Mouse (Mus musculus): ENCODE measurements around the gene Tgfbr3. TPM values are rescaled to one million over a fixed set of nuclear protein-coding genes. Genes with fewer than 3 reads are reported as not detected.
"Not testable (repeated sequence)": the region's sequence is repeated elsewhere in the genome, so short reads cannot be mapped to it uniquely, and the experiment has no call there.

Gene Tgfbr3
- total RNA-seq, 2 experiments from 2014 or later, result 18.2 to 21.0 TPM

- DNase-seq (ENCODE audit: low spot score in 2 of 2), result no peak
These were observed 41.6 kb downstream of the Tgfbr3 start for GRCm38 (mm10) chr5:107247786-107248185.

DNA sequence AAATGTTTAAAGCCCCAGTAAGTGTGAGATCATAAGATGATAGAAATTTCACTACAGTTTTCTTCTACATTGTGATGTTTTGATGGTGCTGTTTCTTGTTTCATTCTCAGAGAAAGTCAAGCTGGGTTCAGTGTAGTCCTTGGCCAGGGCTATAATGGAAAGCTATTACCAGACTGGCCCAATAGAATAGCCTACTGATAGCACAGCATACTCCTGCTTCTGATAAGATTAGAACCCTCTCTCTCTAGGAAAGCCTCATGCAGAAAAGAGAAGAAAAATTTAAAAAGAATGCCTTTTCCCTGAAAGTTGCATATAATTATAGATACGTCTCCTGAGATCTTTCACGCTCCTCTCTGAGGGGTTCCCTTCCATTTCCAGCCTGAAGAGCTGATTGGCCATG is 46.0 kb downstream of the Tgfbr3 start:
- DNase-seq (ENCODE audit: low spot score in 2 of 2), result no peak

- no peak for DNase-seq (ENCODE audit: low spot score in 2 of 2)
These were observed 46.4 kb downstream of the Tgfbr3 start for GRCm38 (mm10) chr5:107242993-107243392.

DNA sequence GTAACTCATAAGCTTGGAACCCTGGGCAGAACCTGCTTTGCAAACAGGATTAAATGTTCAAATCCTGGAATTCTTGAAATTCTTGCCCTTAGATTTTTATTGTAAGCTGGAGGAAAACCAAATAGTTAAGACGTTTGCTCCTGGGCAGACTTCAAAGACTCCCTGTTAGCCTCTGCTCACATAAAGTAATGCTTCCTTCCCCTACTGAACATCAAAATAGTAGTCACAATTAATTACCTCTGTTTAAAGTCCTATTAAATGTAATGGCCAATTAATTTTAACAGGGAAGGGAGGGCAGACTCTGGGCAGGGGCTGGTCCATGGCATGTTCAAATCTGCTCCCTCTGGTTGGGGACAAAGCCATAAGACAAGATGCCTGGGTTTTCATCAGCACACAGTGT is 49.2 kb downstream of the Tgfbr3 start:
- DNase-seq (ENCODE audit: low spot score in 2 of 2), result no peak

DNA sequence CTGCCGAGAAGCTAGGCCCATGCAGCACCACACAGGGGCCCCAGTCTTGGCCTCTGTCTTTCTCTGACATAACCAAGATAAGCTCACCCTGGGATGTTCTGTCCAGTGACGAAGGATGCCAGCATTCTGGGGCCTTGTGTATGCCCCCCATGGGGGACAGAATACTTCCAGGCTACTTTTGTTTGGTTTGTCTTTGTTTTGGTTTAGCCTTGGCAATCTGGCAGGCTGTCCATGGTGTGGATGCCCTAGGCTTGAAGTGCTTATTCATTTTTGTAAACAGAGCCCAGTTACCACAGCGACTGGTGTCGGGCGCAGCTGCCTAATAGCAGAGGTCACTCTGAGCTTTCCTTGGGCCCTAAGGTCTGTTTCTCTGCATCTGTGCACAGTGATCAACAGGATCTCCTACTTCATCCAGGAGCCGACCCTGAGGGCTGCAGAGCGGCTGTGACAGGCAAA is 51.4 kb downstream of the Tgfbr3 start:
- DNase-seq (ENCODE audit: low spot score in 2 of 2), result no peak

DNA sequence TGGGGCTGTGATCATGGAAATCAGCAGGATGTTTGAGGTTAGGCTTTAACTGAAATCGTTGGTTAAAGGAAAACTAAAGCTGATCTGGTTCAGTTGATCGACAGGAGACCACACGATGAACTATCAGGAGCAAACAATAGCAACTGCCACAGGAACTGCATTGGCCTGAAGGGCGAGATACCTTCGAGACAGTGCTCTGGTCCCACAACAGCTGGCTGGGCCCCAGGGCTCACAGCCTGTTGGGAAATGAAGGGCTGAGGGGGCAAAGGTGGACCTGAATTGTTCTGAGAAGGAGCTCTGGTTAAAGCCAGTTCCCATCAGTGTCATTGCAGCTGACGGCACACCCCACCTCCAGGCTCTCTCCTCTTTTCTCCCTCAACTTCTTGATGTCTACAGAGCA is 52.5 kb downstream of the Tgfbr3 start:
- no peak for DNase-seq (ENCODE audit: low spot score in 2 of 2)

GRCm38 (mm10) chr5:107236039-107236438 is 53.4 kb downstream of the Tgfbr3 start:
- DNase-seq (ENCODE audit: low spot score in 2 of 2), result no peak

- no peak for DNase-seq (ENCODE audit: low spot score in 2 of 2)
These were observed 55.8 kb downstream of the Tgfbr3 start for GRCm38 (mm10) chr5:107233366-107234354.

DNA sequence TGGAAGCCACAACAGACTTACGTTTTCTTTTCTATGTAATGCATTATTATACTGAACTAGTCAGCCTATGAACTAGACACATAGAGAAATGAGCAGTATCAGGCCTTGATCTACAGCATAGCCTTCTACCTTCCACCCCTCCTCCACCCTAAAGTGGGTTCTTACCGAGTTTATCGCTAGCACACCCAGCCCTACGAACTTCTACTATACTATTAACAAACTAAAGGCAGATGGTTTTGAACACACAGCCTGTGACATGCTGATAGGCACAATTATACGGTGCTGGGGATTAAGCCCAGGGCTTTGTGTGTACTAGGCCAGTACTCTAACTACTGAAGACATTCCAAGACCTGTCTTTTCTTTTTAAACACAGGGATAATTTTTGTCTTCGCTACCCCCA is 59.2 kb downstream of the Tgfbr3 start:
- DNase-seq (ENCODE audit: low spot score in 2 of 2), result no peak

- no peak for DNase-seq (ENCODE audit: low spot score in 2 of 2)
These were observed 60.4 kb downstream of the Tgfbr3 start for GRCm38 (mm10) chr5:107229037-107229436.

GRCm38 (mm10) chr5:107227580-107227979 is 61.8 kb downstream of the Tgfbr3 start:
- DNase-seq (ENCODE audit: low spot score in 2 of 2), result no peak

GRCm38 (mm10) chr5:107224820-107225417 is 64.5 kb downstream of the Tgfbr3 start:
- DNase-seq (ENCODE audit: low spot score in 2 of 2), result no peak

GRCm38 (mm10) chr5:107224151-107224550 is 65.3 kb downstream of the Tgfbr3 start:
- DNase-seq (ENCODE audit: low spot score in 2 of 2), result no peak

GRCm38 (mm10) chr5:107223483-107223882 is 65.9 kb downstream of the Tgfbr3 start:
- not testable (repeated sequence) for DNase-seq (ENCODE audit: low spot score in 2 of 2)

DNA sequence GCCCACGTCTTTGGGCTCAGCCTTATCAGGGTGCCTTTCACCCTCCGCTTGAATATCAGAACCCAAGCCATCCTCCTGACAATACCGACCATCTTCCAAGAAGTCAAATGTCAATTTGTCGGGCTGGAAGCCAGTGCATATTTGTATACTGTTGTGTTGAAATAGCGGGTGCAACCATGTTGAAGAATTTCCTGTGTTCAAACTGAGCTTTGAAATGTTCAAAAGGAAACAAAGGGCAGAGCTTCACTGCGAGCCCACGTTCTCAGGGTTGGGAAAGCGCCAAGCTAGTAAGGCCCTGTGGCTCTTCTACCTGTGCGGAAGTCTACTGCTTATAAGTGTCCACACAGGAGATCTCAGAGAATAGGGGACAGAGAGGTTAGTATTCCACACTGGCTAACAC is 66.4 kb downstream of the Tgfbr3 start:
- no peak for DNase-seq (ENCODE audit: low spot score in 2 of 2)

DNA sequence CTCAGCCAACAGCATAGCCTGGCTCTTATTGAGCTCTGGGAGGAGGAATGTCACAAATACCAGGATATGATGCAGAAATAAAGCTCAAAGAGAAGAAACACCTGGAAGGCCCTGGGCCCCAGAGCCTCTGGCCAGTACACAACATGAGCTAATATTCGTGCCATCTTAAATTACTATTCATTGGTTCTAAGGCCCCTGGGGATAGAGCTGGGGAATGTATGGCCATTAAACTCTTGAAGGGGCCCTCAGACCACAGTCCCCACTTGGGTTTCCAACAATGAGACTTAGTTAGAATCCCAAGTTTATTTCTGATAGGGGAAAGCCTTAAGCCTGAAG is 66.8 kb downstream of the Tgfbr3 start:
- DNase-seq (ENCODE audit: low spot score in 2 of 2), result no peak

- no peak for DNase-seq (ENCODE audit: low spot score in 2 of 2)
These were observed 67.3 kb downstream of the Tgfbr3 start for GRCm38 (mm10) chr5:107221892-107222669.

- no peak for DNase-seq (ENCODE audit: low spot score in 2 of 2)
These were observed 68.5 kb downstream of the Tgfbr3 start for GRCm38 (mm10) chr5:107220936-107221335.

GRCm38 (mm10) chr5:107219883-107220282 is 69.5 kb downstream of the Tgfbr3 start:
- no peak for DNase-seq (ENCODE audit: low spot score in 2 of 2)

GRCm38 (mm10) chr5:107219318-107219717 is 70.1 kb downstream of the Tgfbr3 start:
- DNase-seq (ENCODE audit: low spot score in 2 of 2), result no peak

DNA sequence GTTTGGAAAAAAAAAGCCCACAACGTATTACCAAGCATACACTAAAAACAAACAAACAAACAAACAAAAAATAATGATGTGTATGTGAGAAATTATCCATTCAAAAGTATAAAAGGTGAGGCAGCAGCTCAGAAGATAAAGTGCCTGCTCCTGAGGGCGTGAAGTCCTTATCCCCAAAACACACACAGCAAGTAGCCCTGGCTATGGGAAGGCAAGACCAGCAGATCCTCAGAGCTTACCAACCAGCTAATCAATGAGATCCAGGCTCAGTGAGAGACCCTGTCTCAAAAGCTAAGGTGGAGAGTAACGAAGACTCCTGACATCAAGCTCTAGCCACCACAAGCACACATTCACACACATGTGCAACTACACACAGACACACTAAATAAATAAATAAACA is 70.8 kb downstream of the Tgfbr3 start:
- no peak for DNase-seq (ENCODE audit: low spot score in 2 of 2)

DNA sequence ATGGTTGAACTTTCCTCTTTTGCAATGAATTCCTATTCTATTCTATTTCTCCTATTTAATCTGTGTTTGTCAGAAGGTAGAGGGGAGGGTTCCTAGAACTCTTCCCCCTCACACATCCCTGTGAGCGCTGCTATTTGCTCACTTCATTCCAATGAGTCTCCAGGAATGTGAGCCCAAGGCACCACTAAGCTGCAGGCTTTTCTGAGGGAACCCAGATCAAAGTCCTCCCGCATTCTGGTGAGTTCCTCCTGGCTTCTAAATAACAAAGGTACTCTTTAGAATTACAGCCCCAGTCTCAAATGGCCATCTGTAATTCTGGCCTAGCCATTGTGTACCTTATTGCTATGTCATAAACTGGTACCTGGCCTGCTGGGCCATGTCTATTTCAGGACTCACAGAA is 72.3 kb downstream of the Tgfbr3 start:
- DNase-seq (ENCODE audit: low spot score in 2 of 2), result no peak

Measured in layer of hippocampus, adult 18-20 months (tissue).